Mouse (Mus musculus): Measurements from ENCODE around the gene Tmem74b. TPM values are rescaled to one million over a fixed set of nuclear protein-coding genes. Genes with fewer than 3 reads are reported as not detected.

The Tmem74b gene
- total RNA-seq (2014; rRNA removed) (not detected in 2 replicates), polyA plus RNA-seq (2012; rRNA removed) (not detected in 2 replicates)

DNA sequence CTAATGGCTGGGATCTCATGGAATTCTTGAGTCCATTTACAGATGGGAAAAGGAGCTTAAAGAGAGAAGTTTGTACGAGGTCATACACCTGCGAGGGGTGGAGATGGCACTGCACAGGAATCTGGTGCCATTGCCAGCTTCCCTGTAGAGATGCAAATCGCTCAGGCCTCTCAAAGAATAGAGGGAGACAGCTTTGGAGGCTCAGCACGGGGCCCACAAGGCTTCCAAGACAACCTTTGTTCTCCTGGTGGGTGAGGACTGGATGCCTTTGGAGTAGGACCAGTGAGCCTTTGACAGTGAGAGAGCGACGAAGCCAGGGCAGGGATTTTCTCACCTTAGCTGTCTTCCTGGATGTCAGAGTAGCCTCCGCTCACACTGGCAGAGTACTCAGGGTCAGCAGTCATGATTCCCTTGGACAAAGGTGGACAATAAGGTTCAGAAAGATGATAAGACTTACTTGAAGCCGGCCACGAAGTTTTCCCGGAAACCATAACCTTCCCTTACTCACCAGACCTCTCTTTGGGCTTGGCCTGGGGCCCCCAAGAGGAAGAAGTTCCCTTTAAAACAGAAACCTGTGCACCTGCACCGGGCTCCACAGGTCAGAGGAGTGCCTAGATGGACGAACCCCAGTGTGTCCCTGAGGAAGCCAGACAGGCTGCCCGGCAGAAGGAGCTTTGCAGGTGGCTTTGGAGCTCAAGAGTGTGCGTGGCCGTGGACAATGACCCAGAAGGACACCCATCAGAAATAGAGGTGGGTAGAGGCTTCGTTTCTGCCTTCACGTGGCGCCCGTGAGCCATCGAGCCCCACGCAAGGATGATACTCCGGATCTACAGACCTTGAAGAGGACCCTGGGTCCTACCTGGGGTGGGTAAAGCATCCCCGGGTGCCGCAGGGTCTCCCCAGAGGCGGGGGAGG is at the start of gene Tmem74b:
Gene Tmem74b (plus strand): TSS at position 778 of the 915 bp plus-strand sequence.
- Histone ChIP-seq H3K36me3 (ENCODE audit: control insufficient read depth, insufficient read depth, low read length) (no peaks in the 10 kb centered on the region), H3K79me2 (ENCODE audit: control insufficient read depth, insufficient read depth, low read length) (no peaks in the 10 kb centered on the region), H3K4me3 (ENCODE audit: insufficient read depth, low read depth, low read length) (peak within 1 kb of the TSS; percentile 51; the same call in 1 of the 2 replicates), H3K27me3 (ENCODE audit: control insufficient read depth, insufficient read depth, low read length) (peaks cover 10% of the 10 kb centered on the region; the same call in 1 of the 2 replicates), H3K9ac (ENCODE audit: low read depth, low read length) (peak within 1 kb of the TSS; percentile 55), H3K4me1 (ENCODE audit: control insufficient read depth, insufficient read depth, low read length) (0 out of 2 replicates have a peak, but pooled peaks cover 5% of the 10 kb centered on the region), H3K27ac (replicated peaks; ENCODE audit: insufficient read depth, low read depth, low read length) (no peak within 1 kb of the TSS)
- whole genome bisulfite sequencing = 24% methylated on average over 25 of the region's 25 CpGs
- TF ChIP-seq CTCF (IDR thresholded peaks at IDR 0.05; ENCODE audit: low read depth, low read length) (no peak), POLR2A (IDR thresholded peaks at IDR 0.05; ENCODE audit: extremely low read depth, insufficient read depth, low read length) (no peak)
- no peak for DNase-seq (ENCODE audit: extremely low read depth, low read depth, low spot score)

DNA sequence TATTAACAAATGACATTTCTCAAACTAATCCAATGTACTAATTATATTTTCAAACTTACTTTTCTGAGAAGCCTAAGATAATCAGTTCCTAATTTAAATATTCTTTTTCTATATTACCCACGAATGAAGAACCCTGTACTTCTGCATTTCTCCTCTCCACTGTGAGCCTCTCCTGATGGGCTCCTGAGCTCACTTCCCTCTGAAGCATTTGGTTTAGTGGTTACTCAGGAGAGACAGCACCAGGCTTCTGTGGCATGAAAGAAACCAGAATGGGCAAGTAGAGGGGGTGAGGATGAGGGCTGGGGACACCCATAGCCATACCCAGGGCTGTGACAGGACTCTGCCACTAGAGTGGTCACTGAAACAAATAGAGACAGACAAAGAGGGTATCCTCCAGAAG is 49.8 kb upstream of the Tmem74b start:
- no peak overlapping the region for H3K9ac ChIP-seq (ENCODE audit: low read depth, low read length)
- no peaks in the 10 kb centered on the region for H3K36me3 ChIP-seq (ENCODE audit: control insufficient read depth, insufficient read depth, low read length)
- H3K4me3 ChIP-seq (ENCODE audit: insufficient read depth, low read depth, low read length) = no peak overlapping the region
- no peak for TF ChIP-seq CTCF (IDR thresholded peaks at IDR 0.05; ENCODE audit: low read depth, low read length)
- H3K4me1 ChIP-seq (ENCODE audit: control insufficient read depth, insufficient read depth, low read length) = no peaks in the 10 kb centered on the region
- 77% methylated on average over 1 of the region's 1 CpGs for WGBS
- no peak overlapping the region for H3K27ac ChIP-seq (replicated peaks; ENCODE audit: insufficient read depth, low read depth, low read length)
- H3K27me3 ChIP-seq (ENCODE audit: control insufficient read depth, insufficient read depth, low read length) = no peaks in the 10 kb centered on the region
- no peaks in the 10 kb centered on the region for H3K79me2 ChIP-seq (ENCODE audit: control insufficient read depth, insufficient read depth, low read length)
- no peak for DNase-seq (ENCODE audit: extremely low read depth, low read depth, low spot score)

DNA sequence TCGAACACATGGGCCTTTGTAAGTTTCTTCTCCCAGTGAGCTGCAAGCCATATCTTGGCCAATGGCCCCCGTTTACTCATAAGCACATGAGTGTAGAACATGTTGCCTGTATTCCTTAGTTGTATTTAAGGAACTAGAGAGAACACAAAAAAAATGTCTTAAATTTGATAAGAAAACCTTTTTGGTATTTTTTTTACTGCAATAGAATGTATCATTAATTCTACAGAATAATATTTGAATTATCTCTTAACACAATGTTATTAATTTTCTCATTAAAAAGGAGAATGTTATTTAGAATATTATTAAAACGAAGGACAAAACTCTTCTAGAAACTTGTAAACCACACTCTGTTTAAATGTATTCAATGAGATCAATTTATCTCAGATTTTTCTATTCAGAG is 33.4 kb upstream of the Tmem74b start, which contains the start of gene Rad21l:
Gene Rad21l (minus strand): TSS at position 101 of the 400 bp plus-strand sequence.
- TF ChIP-seq POLR2A (IDR thresholded peaks at IDR 0.05; ENCODE audit: extremely low read depth, insufficient read depth, low read length) = no peak
- TF ChIP-seq CTCF (IDR thresholded peaks at IDR 0.05; ENCODE audit: low read depth, low read length) = no peak
- no peaks in the 10 kb centered on the region for H3K79me2 ChIP-seq (ENCODE audit: control insufficient read depth, insufficient read depth, low read length)
- H3K36me3 ChIP-seq (ENCODE audit: control insufficient read depth, insufficient read depth, low read length) = no peaks in the 10 kb centered on the region
- no peak within 1 kb of the TSS for H3K4me3 ChIP-seq (ENCODE audit: insufficient read depth, low read depth, low read length)
- DNase-seq (ENCODE audit: extremely low read depth, low read depth, low spot score) = no peak
- WGBS = 75% methylated on average over 3 of the region's 3 CpGs
- H3K27ac ChIP-seq (replicated peaks; ENCODE audit: insufficient read depth, low read depth, low read length) = no peak within 1 kb of the TSS
- no peaks in the 10 kb centered on the region for H3K27me3 ChIP-seq (ENCODE audit: control insufficient read depth, insufficient read depth, low read length)
- H3K4me1 ChIP-seq (ENCODE audit: control insufficient read depth, insufficient read depth, low read length) = no peaks in the 10 kb centered on the region
- no peak within 1 kb of the TSS for H3K9ac ChIP-seq (ENCODE audit: low read depth, low read length)

DNA sequence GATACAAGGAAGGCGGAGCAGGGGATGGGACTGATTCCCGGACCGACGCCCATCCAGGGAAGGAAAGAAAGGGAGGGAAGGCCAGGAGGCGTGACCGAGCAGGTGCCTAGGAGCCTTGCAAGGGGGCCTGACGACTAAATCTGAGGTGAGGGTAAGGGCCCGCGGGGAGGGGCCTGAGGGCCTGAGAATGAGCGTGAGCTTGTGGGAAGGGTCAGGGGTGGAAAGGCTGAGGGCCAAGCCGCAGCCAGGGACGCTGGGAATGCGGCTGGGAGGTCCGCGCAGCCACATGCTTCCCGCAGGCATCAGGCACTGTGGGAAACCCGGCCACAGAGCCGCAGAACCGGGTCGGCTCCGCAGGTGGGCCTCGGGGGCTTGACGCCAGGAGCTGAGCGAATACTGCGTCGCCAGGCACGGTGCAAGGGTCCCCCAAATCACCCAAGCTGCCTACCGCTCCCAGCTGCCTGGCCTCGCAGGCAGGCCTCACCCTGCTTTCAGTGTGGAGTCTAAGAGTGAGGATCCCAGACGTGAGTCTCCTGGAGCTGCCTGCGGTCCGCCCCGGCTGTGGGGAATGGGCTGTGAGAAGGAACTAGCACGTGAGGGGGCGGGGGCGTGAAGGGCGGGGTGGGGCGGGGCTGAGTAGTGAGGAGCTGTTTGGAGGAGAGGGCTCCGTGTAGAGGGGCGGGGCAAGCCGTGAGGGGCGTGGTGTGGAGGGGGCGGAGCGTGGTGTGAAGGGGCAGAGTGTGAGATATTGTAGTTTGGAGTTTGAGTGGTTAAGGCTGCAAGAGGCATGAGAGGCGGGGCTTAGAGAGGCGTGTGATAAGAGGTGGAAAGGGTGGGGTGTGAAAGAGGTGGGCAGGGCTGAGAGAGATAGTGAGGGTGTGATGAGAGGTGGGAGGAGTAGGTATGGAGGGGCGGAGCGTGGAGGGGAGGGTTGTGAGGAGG is 31.5 kb upstream of the Tmem74b start:
- no peak for TF ChIP-seq CTCF (IDR thresholded peaks at IDR 0.05; ENCODE audit: low read depth, low read length)
- TF ChIP-seq POLR2A (IDR thresholded peaks at IDR 0.05; ENCODE audit: extremely low read depth, insufficient read depth, low read length) = no peak
- Histone ChIP-seq H3K79me2 (ENCODE audit: control insufficient read depth, insufficient read depth, low read length) (no peaks in the 10 kb centered on the region), H3K9ac (ENCODE audit: low read depth, low read length) (no peak overlapping the region), H3K36me3 (ENCODE audit: control insufficient read depth, insufficient read depth, low read length) (no peaks in the 10 kb centered on the region), H3K4me3 (ENCODE audit: insufficient read depth, low read depth, low read length) (no peak overlapping the region), H3K27me3 (ENCODE audit: control insufficient read depth, insufficient read depth, low read length) (no peaks in the 10 kb centered on the region), H3K27ac (replicated peaks; ENCODE audit: insufficient read depth, low read depth, low read length) (no peak overlapping the region), H3K4me1 (ENCODE audit: control insufficient read depth, insufficient read depth, low read length) (no peaks in the 10 kb centered on the region)
- WGBS = 41% methylated on average over 48 of the region's 48 CpGs
- no peak for DNase-seq (ENCODE audit: extremely low read depth, low read depth, low spot score)

GRCm38 (mm10) chr2:151670968-151671329 is 30.9 kb upstream of the Tmem74b start:
- H3K36me3 ChIP-seq (ENCODE audit: control insufficient read depth, insufficient read depth, low read length) = no peaks in the 10 kb centered on the region
- WGBS = 77% methylated on average over 1 of the region's 1 CpGs
- no peak for DNase-seq (ENCODE audit: extremely low read depth, low read depth, low spot score)
- no peaks in the 10 kb centered on the region for H3K4me1 ChIP-seq (ENCODE audit: control insufficient read depth, insufficient read depth, low read length)
- H3K9ac ChIP-seq (ENCODE audit: low read depth, low read length) = no peak overlapping the region
- H3K79me2 ChIP-seq (ENCODE audit: control insufficient read depth, insufficient read depth, low read length) = no peaks in the 10 kb centered on the region
- TF ChIP-seq POLR2A (IDR thresholded peaks at IDR 0.05; ENCODE audit: extremely low read depth, insufficient read depth, low read length) (no peak), CTCF (IDR thresholded peaks at IDR 0.05; ENCODE audit: low read depth, low read length) (no peak)
- no peaks in the 10 kb centered on the region for H3K27me3 ChIP-seq (ENCODE audit: control insufficient read depth, insufficient read depth, low read length)
- no peak overlapping the region for H3K4me3 ChIP-seq (ENCODE audit: insufficient read depth, low read depth, low read length)
- no peak overlapping the region for H3K27ac ChIP-seq (replicated peaks; ENCODE audit: insufficient read depth, low read depth, low read length)

Data from liver, adult 2 months (tissue).